Mouse (Mus musculus) cerebellum, adult 2 months (tissue): ENCODE measurements around the gene Npas1.

Experiments
- CTCF ChIP-seq: fragments of 200-500 bp; IDR thresholded peaks from 2 replicates; pipeline ENCODE4 v1.5.1; 2011; ENCODE audit warnings: low read depth, mild to moderate bottlenecking, control low read depth, low read length, moderate library complexity, borderline replicate concordance; ENCODE audit not compliant: insufficient read depth
- POLR2A ChIP-seq: fragments of 200-500 bp; IDR thresholded peaks from 2 replicates; pipeline ENCODE4 v1.6.1; 2011; ENCODE audit warnings: low read length, control low read depth, borderline replicate concordance; ENCODE audit not compliant: insufficient read depth

GRCm38 (mm10) chr7:16463214-16463613, 14.3 kb downstream of the Npas1 start:
- TF ChIP-seq CTCF = peak; percentile 89
- no peak for TF ChIP-seq POLR2A
